Mouse (Mus musculus): ENCODE measurements around the gene Nabp2. TPM values are rescaled to one million over a fixed set of nuclear protein-coding genes. Genes with fewer than 3 reads are reported as not detected.

Nabp2 gene
- polyA plus RNA-seq, 1 experiment from 2014 or later: 82.4 TPM

- no peak overlapping the region for H3K4me2 ChIP-seq (ENCODE audit: low read length)
- 82% methylated on average over 5 of the region's 5 CpGs for WGBS
Measured at GRCm38 (mm10) chr10:128372142-128372541, 39.1 kb downstream of the Nabp2 start.

GRCm38 (mm10) chr10:128370601-128371000, 40.7 kb downstream of the Nabp2 start:
- TF ChIP-seq CTCF (IDR thresholded peaks at IDR 0.05; ENCODE audit: low read depth): no peak
- H3K27me3 ChIP-seq (ENCODE audit: insufficient read depth, low read length): no peaks in the 10 kb centered on the region
- H3K4me2 ChIP-seq (ENCODE audit: low read length): no peak overlapping the region
- ATAC-seq (replicated peaks; ENCODE audit: low FRiP score, low read depth): no peak
- no peak overlapping the region for H3K4me3 ChIP-seq (replicated peaks; ENCODE audit: low read depth, low read length)
- no peak overlapping the region for H3K9ac ChIP-seq (ENCODE audit: low read depth, low read length)
- no peaks in the 10 kb centered on the region for H3K9me3 ChIP-seq (replicated peaks; ENCODE audit: low read length)
- 40% methylated on average over 4 of the region's 4 CpGs for WGBS
- DNase-seq (ENCODE audit: low spot score): peak; percentile 7
- 0 out of 2 replicates have a peak, but pooled peaks cover 7% of the 10 kb centered on the region for H3K4me1 ChIP-seq (replicated peaks; ENCODE audit: insufficient read depth, low read length)
- H3K36me3 ChIP-seq (ENCODE audit: insufficient read depth, low read length): no peaks in the 10 kb centered on the region
- no peak overlapping the region for H3K27ac ChIP-seq

More at GRCm38 (mm10) chr10:128372142-128372541, 39.1 kb downstream of the Nabp2 start:
- no peaks in the 10 kb centered on the region for H3K36me3 ChIP-seq (ENCODE audit: insufficient read depth, low read length)
- 0 out of 2 replicates have a peak, but pooled peaks cover 7% of the 10 kb centered on the region for H3K4me1 ChIP-seq (replicated peaks; ENCODE audit: insufficient read depth, low read length)
- peak; percentile 42 for TF ChIP-seq CTCF (IDR thresholded peaks at IDR 0.05; ENCODE audit: low read depth)
- DNase-seq (ENCODE audit: low spot score): no peak
- no peak overlapping the region for H3K4me3 ChIP-seq (replicated peaks; ENCODE audit: low read depth, low read length)
- no peaks in the 10 kb centered on the region for H3K27me3 ChIP-seq (ENCODE audit: insufficient read depth, low read length)
- H3K9ac ChIP-seq (ENCODE audit: low read depth, low read length): no peak overlapping the region
- no peaks in the 10 kb centered on the region for H3K9me3 ChIP-seq (replicated peaks; ENCODE audit: low read length)
- ATAC-seq (replicated peaks; ENCODE audit: low FRiP score, low read depth): no peak
- H3K27ac ChIP-seq: no peak overlapping the region

DNA sequence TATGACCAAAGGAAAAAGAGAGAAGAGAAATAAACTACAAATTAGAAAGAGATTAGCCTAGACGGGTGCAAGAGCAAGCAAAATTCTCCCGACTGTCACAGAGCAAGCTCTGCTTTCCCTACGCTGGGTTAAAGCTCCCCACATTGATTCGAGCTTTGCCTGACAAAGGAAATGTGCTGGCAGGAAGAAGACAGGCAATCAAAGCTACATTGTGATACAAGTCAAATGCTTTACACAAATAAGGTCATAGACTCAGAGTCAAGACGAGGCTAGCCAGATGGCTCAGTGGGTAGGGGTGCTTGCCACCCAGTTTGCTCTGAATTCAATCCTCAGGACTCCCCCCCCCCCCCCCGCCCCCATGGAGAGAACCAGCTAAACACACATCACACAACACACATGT, 41.3 kb downstream of the Nabp2 start:
- H3K36me3 ChIP-seq (ENCODE audit: insufficient read depth, low read length): 0 out of 2 replicates have a peak, but pooled peaks cover 3% of the 10 kb centered on the region
- WGBS: 65% methylated on average over 6 of the region's 6 CpGs
- H3K9ac ChIP-seq (ENCODE audit: low read depth, low read length): no peak overlapping the region
- no peak overlapping the region for H3K4me2 ChIP-seq (ENCODE audit: low read length)
- TF ChIP-seq CTCF (IDR thresholded peaks at IDR 0.05; ENCODE audit: low read depth): no peak
- 0 out of 2 replicates have a peak, but pooled peaks cover 7% of the 10 kb centered on the region for H3K4me1 ChIP-seq (replicated peaks; ENCODE audit: insufficient read depth, low read length)
- no peak for DNase-seq (ENCODE audit: low spot score)
- ATAC-seq (replicated peaks; ENCODE audit: low FRiP score, low read depth): no peak
- no peak overlapping the region for H3K27ac ChIP-seq
- H3K4me3 ChIP-seq (replicated peaks; ENCODE audit: low read depth, low read length): no peak overlapping the region
- no peaks in the 10 kb centered on the region for H3K27me3 ChIP-seq (ENCODE audit: insufficient read depth, low read length)
- no peaks in the 10 kb centered on the region for H3K9me3 ChIP-seq (replicated peaks; ENCODE audit: low read length)

DNA sequence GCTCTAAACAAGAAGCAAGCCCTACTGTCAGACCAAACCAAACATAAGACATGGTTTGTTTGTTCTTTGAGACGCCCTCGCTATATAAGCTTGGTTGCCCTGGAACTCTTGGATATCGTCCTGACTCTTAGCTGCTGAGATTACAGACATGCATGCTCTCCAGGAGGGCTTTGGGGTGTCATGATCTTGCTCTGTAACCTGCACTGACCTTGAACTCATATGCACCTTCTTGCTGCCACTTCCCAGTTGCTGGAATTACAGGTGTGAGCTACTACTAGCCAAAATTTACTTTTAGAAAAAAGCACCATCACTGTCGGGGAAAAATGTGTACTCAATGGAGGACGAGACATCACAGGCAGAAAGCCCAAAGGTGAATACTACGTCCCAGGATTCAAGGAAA, 41.7 kb downstream of the Nabp2 start:
- peak overlapping the region; percentile 73 for H3K4me2 ChIP-seq (ENCODE audit: low read length)
- no peak for ATAC-seq (replicated peaks; ENCODE audit: low FRiP score, low read depth)
- no peaks in the 10 kb centered on the region for H3K27me3 ChIP-seq (ENCODE audit: insufficient read depth, low read length)
- WGBS: 77% methylated on average over 6 of the region's 6 CpGs
- peak overlapping the region; percentile 72; the same call in 1 of the 2 replicates for H3K4me3 ChIP-seq (replicated peaks; ENCODE audit: low read depth, low read length)
- 0 out of 2 replicates have a peak, but pooled peaks cover 7% of the 10 kb centered on the region for H3K36me3 ChIP-seq (ENCODE audit: insufficient read depth, low read length)
- no peak for TF ChIP-seq CTCF (IDR thresholded peaks at IDR 0.05; ENCODE audit: low read depth)
- H3K27ac ChIP-seq: peak overlapping the region; percentile 94
- H3K9ac ChIP-seq (ENCODE audit: low read depth, low read length): no peak overlapping the region
- H3K4me1 ChIP-seq (replicated peaks; ENCODE audit: insufficient read depth, low read length): 0 out of 2 replicates have a peak, but pooled peaks cover 7% of the 10 kb centered on the region
- H3K9me3 ChIP-seq (replicated peaks; ENCODE audit: low read length): no peaks in the 10 kb centered on the region
- DNase-seq (ENCODE audit: low spot score): no peak

DNA sequence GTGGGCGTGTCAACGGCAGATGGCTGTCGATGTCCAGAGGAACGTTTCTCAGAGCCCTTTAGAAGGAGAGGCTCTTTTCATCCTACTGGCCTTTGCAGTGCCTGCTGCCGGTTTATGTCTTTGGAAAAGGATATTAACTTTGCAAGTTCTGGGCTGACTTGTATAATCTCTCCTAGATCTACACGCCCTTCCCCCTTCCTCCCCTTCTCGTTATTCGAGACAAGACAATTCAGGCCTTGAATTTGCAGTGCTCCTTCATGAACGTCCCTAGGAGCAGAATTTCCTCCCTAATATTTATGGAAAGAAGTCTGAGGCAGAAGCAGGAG, 42.1 kb downstream of the Nabp2 start:
- H3K4me2 ChIP-seq (ENCODE audit: low read length): peak overlapping the region; percentile 73
- H3K9ac ChIP-seq (ENCODE audit: low read depth, low read length): peak overlapping the region; percentile 73
- 0 out of 2 replicates have a peak, but pooled peaks cover 7% of the 10 kb centered on the region for H3K4me1 ChIP-seq (replicated peaks; ENCODE audit: insufficient read depth, low read length)
- 4% methylated on average over 9 of the region's 9 CpGs for WGBS
- H3K27me3 ChIP-seq (ENCODE audit: insufficient read depth, low read length): no peaks in the 10 kb centered on the region
- H3K4me3 ChIP-seq (replicated peaks; ENCODE audit: low read depth, low read length): peak overlapping the region; percentile 72
- H3K36me3 ChIP-seq (ENCODE audit: insufficient read depth, low read length): 0 out of 2 replicates have a peak, but pooled peaks cover 7% of the 10 kb centered on the region
- ATAC-seq (replicated peaks; ENCODE audit: low FRiP score, low read depth) (no peak), DNase-seq (ENCODE audit: low spot score) (no peak)
- H3K27ac ChIP-seq: peak overlapping the region; percentile 94
- no peaks in the 10 kb centered on the region for H3K9me3 ChIP-seq (replicated peaks; ENCODE audit: low read length)
- TF ChIP-seq CTCF (IDR thresholded peaks at IDR 0.05; ENCODE audit: low read depth): no peak

DNA sequence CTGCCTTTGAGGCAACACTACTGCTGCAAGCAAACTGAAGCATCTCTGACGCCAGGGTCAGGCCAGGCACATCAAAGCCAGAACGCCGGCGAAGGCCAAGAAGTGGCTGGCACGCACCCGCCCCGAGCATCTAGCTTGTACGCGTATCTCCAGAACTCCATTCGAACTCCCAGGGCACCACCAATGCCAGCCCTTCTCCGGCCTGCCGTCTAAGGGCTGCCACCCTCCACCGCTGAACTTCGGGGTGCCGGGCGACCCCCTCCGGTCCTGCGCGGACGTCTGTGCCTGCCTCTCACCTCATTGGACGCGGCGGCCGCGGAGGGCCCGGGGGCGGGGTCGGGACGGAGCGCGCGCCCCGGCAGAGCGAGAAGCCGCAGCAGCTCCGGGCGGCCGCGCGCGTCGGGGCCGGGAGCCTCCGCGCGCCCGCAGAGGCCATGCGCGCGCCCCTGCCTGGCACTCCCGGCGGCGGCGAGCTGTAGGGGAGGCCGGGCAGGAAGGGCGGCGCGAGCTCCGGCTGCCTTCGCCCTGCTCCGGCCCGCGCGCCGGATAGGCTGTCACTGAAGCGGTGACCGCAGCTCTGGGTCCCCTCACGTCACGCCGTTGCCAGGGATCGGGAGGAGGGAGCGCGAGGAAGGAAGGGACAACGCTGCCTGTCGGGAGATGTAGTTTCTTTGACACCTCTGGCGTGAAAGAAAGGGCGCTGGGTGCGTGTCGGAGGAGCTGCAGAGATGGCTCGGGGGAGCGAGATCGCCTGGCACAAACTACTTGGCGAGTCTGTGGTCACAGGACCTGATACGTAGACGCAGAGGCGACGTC, 42.7 kb downstream of the Nabp2 start, which contains the start of gene Coq10a:
Gene Coq10a, minus strand, starts transcription at position 596 of the 816 bp plus-strand sequence.
- WGBS: under 1% methylated on average over 83 of the region's 87 CpGs
- Histone ChIP-seq H3K9me3 (replicated peaks; ENCODE audit: low read length) (no peaks in the 10 kb centered on the region), H3K9ac (ENCODE audit: low read depth, low read length) (peak within 1 kb of the TSS; percentile 73), H3K4me3 (replicated peaks; ENCODE audit: low read depth, low read length) (peak within 1 kb of the TSS; percentile 72), H3K27ac (peak within 1 kb of the TSS; percentile 94), H3K4me2 (ENCODE audit: low read length) (peak within 1 kb of the TSS; percentile 73), H3K36me3 (ENCODE audit: insufficient read depth, low read length) (0 out of 2 replicates have a peak, but pooled peaks cover 7% of the 10 kb centered on the region), H3K4me1 (replicated peaks; ENCODE audit: insufficient read depth, low read length) (0 out of 2 replicates have a peak, but pooled peaks cover 7% of the 10 kb centered on the region), H3K27me3 (ENCODE audit: insufficient read depth, low read length) (no peaks in the 10 kb centered on the region)
- TF ChIP-seq CTCF (IDR thresholded peaks at IDR 0.05; ENCODE audit: low read depth): 0 out of 2 replicates have a peak, but pooled peaks have one; percentile 9
- DNase-seq (ENCODE audit: low spot score) (peak; percentile 96), ATAC-seq (replicated peaks; ENCODE audit: low FRiP score, low read depth) (peak; percentile 93)

Data from kidney, postnatal 0 days (tissue).